Mouse (Mus musculus) kidney, embryonic 14.5 days (tissue): ENCODE results near the gene Bcar1. TPM values are rescaled to one million over a fixed set of nuclear protein-coding genes. Genes with fewer than 3 reads are reported as not detected.

Source experiments
- ATAC-seq: fragments of 200-750 bp; cut with Nextera tagmentation; 2 replicates; pipeline ENCODE4 v1.8.0; 2017; ENCODE audit warnings: moderate number of reproducible peaks, mild to moderate bottlenecking, moderate TSS enrichment, moderate library complexity; ENCODE audit not compliant: low FRiP score, low TSS enrichment
- H3K27ac ChIP-seq: fragments of 300-500 bp; sonication (generic); 2 replicates; pipeline ENCODE4 v1.5.1; 2014; ENCODE audit warnings: low read depth, mild to moderate bottlenecking, low read length, moderate library complexity, mixed read lengths
- H3K27me3 ChIP-seq: fragments of 300-500 bp; sonication (generic); 2 replicates; pipeline ENCODE4 v1.6.1; 2014; ENCODE audit warnings: mild to moderate bottlenecking, low read length; ENCODE audit not compliant: control insufficient read depth, insufficient read depth
- H3K36me3 ChIP-seq: fragments of 300-500 bp; sonication (generic); 2 replicates; pipeline ENCODE4 v1.6.1; 2014; ENCODE audit warnings: low read length, mixed read lengths; ENCODE audit not compliant: control insufficient read depth, insufficient read depth
- H3K4me1 ChIP-seq: fragments of 300-500 bp; sonication (generic); 2 replicates; pipeline ENCODE4 v1.6.1; 2014; ENCODE audit warnings: low read length, mixed read lengths; ENCODE audit not compliant: control insufficient read depth, insufficient read depth
- H3K4me2 ChIP-seq: fragments of 300-500 bp; sonication (generic); replicated peaks from 2 replicates; pipeline ENCODE4 v1.6.1; 2014; ENCODE audit warnings: low read depth, mild to moderate bottlenecking, low read length
- H3K4me3 ChIP-seq: fragments of 300-500 bp; sonication (generic); 2 replicates; pipeline ENCODE4 v1.5.1; 2014; ENCODE audit warnings: mild to moderate bottlenecking, low read length
- H3K9ac ChIP-seq: fragments of 300-500 bp; sonication (generic); 2 replicates; pipeline ENCODE4 v1.6.1; 2014; ENCODE audit warnings: low read depth, mild to moderate bottlenecking, low read length, moderate library complexity
- H3K9me3 ChIP-seq: fragments of 300-500 bp; sonication (generic); 2 replicates; pipeline ENCODE4 v1.6.1; 2016; ENCODE audit warnings: low read length; ENCODE audit not compliant: control insufficient read depth
- WGBS: fragments of 180-500 bp; shearing (Covaris S2); extraction: QIAGEN DNeasy Blood & Tissue Kit; methylation state at CpG from one replicate; pipeline ENCODE4 v1.1.7; 2014; 5-methylcytosine and 5-hydroxymethylcytosine counted together
- polyA plus RNA-seq: library from polyadenylated mRNA; unstranded; fragments of >200 nt; fragmentation: Nextera tagmentation; extraction: Ambion mirVana; gene quantifications from 2 replicates; pipeline ENCODE4 v1.2.1, GENCODE M21; 2014

The Bcar1 gene
- polyA plus RNA-seq, 1 experiment from 2014 or later = 55.6 TPM

DNA sequence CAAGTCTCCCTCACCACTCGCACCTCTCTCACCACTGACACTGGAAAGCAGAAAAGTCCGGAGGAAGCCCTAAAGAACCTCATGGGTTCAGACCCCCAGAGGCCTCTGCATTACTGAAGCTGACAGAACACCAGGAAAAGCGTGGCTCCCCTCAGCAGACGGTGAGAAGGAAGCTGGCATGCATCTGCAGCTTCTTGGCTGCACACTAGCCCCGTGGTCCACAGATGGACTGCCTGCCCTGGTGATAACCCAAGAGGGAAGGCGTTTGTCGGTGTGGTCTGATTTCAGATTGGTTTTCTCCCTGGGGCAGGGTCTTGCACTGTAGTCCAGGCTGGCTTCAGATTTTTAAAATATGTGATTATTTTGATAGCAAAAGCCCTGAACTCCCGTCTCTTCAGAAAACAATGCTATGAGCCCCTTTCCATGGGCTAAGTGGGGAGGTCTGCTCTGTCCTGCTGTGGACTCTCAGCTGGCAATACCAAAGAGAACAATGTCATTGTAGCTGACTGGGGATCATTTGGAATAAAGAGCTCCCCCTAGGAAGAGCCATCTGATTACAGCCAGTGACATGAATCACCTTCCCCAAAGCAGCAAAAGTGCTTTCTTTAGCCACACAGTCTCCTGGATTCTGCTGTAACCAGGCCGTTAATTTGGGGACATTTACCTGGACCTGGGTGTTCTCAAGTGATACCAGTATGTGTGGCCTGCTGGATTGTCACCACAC is 39.2 kb upstream of the Bcar1 start:
- Histone ChIP-seq H3K9me3 (no peaks in the 10 kb centered on the region), H3K27me3 (no peaks in the 10 kb centered on the region), H3K27ac (no peak overlapping the region), H3K4me1 (peaks cover 4% of the 10 kb centered on the region; the same call in 1 of the 2 replicates), H3K4me2 (no peak overlapping the region), H3K4me3 (no peak overlapping the region), H3K9ac (no peak overlapping the region), H3K36me3 (peaks cover 13% of the 10 kb centered on the region)
- WGBS = 81% methylated on average over 9 of the region's 9 CpGs
- ATAC-seq = no peak

DNA sequence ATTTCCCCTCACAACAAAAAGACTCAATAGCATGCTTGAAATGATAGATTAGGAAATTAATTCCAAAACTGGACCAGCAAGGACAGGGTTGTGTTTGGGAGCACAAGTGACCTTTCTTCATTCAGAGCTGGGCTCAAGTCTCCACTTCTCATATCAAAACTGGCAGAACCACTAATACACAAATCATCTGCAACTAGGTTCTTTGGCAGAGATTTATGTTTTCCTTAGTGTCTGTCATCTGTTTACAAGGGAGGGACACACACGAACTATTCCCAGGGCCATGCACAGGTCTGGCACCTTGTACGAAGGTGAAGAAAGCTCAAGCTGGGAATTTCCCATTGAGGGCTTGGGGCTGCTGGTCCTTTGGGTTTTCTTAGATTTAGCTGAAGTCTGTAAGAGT is 38.6 kb upstream of the Bcar1 start:
- Histone ChIP-seq H3K4me2 (no peak overlapping the region), H3K9ac (no peak overlapping the region), H3K9me3 (no peaks in the 10 kb centered on the region), H3K27me3 (no peaks in the 10 kb centered on the region), H3K27ac (no peak overlapping the region), H3K4me1 (no peaks in the 10 kb centered on the region), H3K36me3 (peaks cover 15% of the 10 kb centered on the region), H3K4me3 (no peak overlapping the region)
- WGBS = 71% methylated on average over 2 of the region's 2 CpGs
- no peak for ATAC-seq

DNA sequence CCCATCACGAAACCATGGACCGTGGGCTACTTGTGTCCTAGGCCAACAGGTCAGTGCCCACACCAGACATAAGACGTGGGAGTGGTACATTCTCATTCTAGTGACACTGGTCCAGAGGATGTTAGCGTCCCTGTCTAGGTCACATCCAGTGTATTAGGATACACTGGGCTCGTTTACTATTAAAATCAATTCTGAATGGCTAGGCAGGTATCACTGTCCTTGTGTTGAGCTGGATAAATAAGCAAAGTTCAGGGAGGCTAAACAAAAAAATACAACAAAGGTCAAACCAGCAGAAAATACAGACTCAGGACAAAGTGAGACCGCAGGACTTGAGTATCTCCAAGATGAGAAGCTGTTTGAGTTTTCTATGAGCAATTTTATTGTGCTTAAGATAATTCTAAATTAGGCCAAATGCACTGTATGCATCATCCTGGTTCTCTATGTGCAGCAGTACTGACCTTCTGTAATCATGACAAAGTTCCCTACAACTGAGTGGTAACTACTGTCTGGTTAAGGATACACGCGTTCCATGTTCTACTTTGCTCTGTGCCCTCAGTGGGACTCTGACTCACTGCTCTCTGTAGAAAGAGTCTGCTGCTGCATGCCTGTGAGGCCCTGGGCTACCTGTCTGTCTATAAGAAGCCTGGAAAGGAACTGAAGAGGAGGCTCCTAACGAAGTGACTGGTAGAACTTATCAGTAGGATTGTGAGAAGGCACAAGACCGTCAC is 37.3 kb upstream of the Bcar1 start:
- no peaks in the 10 kb centered on the region for H3K9me3 ChIP-seq
- H3K36me3 ChIP-seq = peaks cover 16% of the 10 kb centered on the region
- no peaks in the 10 kb centered on the region for H3K4me1 ChIP-seq
- no peaks in the 10 kb centered on the region for H3K27me3 ChIP-seq
- no peak overlapping the region for H3K4me2 ChIP-seq
- no peak for ATAC-seq
- no peak overlapping the region for H3K27ac ChIP-seq
- H3K9ac ChIP-seq = no peak overlapping the region
- H3K4me3 ChIP-seq = no peak overlapping the region
- 88% methylated on average over 10 of the region's 10 CpGs for WGBS

DNA sequence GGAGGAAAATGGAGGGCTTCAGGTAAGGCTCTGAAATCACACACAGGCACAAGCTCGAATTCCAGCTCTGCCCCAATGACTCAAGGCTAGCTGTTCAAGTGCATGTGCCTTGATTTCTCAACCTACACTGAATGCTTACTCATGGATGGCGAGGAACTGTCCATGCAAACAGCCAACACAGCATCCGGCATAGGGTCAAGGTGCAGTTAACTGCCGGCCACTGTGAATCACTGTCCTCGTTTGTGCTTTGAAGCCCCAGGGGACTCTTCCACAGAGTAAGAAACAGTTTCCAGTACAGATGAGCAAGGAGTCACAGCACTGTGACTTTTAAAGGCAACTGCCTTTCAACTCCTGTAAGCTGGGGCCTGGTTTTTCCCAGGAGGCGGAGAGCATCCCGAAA is 36.1 kb upstream of the Bcar1 start:
- no peak overlapping the region for H3K9ac ChIP-seq
- no peaks in the 10 kb centered on the region for H3K4me1 ChIP-seq
- no peak overlapping the region for H3K4me2 ChIP-seq
- no peak for ATAC-seq
- peaks cover 19% of the 10 kb centered on the region for H3K36me3 ChIP-seq
- H3K27me3 ChIP-seq = no peaks in the 10 kb centered on the region
- 63% methylated on average over 7 of the region's 7 CpGs for WGBS
- H3K27ac ChIP-seq = no peak overlapping the region
- no peak overlapping the region for H3K4me3 ChIP-seq
- no peaks in the 10 kb centered on the region for H3K9me3 ChIP-seq

DNA sequence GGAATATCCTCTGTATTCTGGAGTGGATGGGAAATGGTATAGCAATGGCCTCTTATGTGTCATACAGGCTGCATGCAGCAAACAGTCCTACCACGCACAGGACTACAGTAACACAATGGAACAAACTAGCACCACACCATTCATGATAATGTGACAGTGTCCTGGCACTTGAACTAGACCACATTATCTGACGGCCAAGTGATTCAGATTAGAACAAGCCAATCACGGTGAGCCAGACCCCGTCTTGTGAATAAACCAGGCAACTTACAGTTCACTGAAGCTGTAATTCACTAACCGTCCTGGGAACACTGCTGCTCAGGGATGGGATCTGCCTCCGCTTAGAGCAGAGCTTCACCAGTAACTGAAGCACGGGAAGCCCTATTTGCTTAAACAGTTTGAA is 35.2 kb upstream of the Bcar1 start:
- H3K36me3 ChIP-seq = peaks cover 25% of the 10 kb centered on the region
- ATAC-seq = no peak

DNA sequence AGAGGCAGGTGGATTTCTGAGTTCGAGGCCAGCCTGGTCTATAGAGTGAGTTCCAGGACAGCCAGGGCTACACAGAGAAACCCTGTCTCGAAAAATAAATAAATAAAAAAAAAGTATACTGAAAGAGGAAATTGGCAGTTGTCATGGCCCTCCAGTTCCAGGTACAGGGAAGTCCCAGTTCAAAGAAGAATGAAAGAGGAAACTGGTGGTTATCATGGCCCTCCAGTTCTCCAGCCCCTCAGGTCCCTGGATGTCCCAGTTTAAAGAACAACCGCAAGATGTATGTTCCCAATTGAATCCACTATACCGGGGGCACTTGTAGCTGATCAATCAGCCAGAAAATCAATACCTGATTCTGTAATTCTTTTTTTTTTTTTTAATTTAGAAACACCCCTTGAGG is 32.9 kb upstream of the Bcar1 start:
- no peak for ATAC-seq
- H3K36me3 ChIP-seq = peaks cover 33% of the 10 kb centered on the region
- WGBS = 93% methylated on average over 4 of the region's 4 CpGs

More for the DNA sequence above, 35.2 kb upstream of the Bcar1 start:
- H3K4me1 ChIP-seq = no peaks in the 10 kb centered on the region
- no peak overlapping the region for H3K9ac ChIP-seq
- WGBS = 84% methylated on average over 7 of the region's 7 CpGs
- no peaks in the 10 kb centered on the region for H3K27me3 ChIP-seq
- H3K9me3 ChIP-seq = no peaks in the 10 kb centered on the region
- no peak overlapping the region for H3K4me3 ChIP-seq
- H3K4me2 ChIP-seq = no peak overlapping the region
- no peak overlapping the region for H3K27ac ChIP-seq

DNA sequence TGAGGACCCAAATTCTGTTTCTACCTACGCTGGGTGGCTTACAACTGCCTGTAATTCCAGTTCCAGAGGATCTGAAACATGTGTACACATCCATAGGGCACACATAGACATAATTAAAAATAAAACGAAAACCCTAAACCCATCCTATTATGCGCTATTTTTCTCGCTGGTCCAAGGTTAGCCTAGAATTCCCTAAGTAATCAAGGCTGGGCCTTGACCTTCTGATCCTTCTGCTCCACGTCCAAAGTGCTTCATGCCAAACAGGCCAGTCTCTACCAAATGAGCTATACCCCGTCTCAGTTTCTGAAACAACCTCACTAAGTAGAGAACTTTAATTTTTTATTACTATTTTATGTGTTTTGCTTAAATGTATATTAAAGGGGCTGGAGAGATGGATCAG is 32.2 kb upstream of the Bcar1 start:
- WGBS = 91% methylated on average over 6 of the region's 6 CpGs
- H3K36me3 ChIP-seq = peaks cover 33% of the 10 kb centered on the region
- ATAC-seq = no peak

More for the DNA sequence above, 32.9 kb upstream of the Bcar1 start:
- Histone ChIP-seq H3K4me3 (no peak overlapping the region), H3K4me1 (no peaks in the 10 kb centered on the region), H3K27ac (no peak overlapping the region), H3K4me2 (no peak overlapping the region), H3K9me3 (no peaks in the 10 kb centered on the region), H3K27me3 (no peaks in the 10 kb centered on the region), H3K9ac (no peak overlapping the region)

DNA sequence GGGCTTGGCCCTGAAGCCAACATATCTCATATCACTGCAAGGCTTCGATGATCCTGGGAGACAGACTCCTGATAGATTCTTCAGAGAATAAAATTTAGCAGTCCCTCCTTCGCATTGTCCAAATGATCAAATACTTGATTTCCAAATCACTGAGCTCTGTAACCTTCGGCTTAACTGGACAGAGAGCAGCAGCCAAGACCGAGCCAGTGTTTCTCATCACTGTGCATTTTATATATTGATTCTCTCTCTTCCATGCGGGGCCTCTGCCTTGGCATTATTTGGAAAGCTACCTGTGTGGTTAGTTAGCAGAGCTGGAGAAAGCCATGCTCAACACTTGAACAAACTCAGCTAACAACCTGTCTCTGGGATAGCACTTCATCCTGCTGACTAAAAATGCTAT is 29.9 kb upstream of the Bcar1 start:
- no peak for ATAC-seq
- H3K9ac ChIP-seq = no peak overlapping the region
- no peaks in the 10 kb centered on the region for H3K27me3 ChIP-seq
- H3K4me1 ChIP-seq = 0 out of 2 replicates have a peak, but pooled peaks cover 8% of the 10 kb centered on the region
- H3K9me3 ChIP-seq = no peaks in the 10 kb centered on the region
- no peak overlapping the region for H3K4me3 ChIP-seq
- H3K36me3 ChIP-seq = peaks cover 33% of the 10 kb centered on the region
- no peak overlapping the region for H3K4me2 ChIP-seq
- H3K27ac ChIP-seq = no peak overlapping the region
- 97% methylated on average over 5 of the region's 5 CpGs for WGBS

More for the DNA sequence above, 32.2 kb upstream of the Bcar1 start:
- H3K9me3 ChIP-seq = no peaks in the 10 kb centered on the region
- no peak overlapping the region for H3K4me3 ChIP-seq
- H3K4me2 ChIP-seq = no peak overlapping the region
- H3K27ac ChIP-seq = no peak overlapping the region
- H3K27me3 ChIP-seq = no peaks in the 10 kb centered on the region
- no peak overlapping the region for H3K9ac ChIP-seq
- no peaks in the 10 kb centered on the region for H3K4me1 ChIP-seq

DNA sequence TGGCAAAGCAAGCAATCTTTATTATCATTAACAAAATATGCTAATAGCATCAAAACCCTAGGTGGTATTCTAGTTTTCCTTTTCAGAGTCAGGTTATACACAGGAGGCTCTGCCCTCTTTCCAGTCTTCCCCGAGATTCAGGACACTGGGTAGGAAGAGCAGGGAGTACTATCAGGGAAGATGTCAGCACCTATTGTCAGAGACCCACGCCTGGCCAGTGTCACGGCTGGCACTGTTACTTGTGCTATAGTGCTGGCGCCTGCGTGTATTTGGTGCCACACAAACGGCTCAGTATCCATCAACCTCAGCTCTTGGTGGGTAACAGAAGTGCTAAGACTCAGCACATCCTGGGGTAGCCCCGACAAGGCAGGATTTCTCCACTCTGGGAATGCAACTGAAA is 29.4 kb upstream of the Bcar1 start:
- H3K9ac ChIP-seq = no peak overlapping the region
- H3K36me3 ChIP-seq = peaks cover 33% of the 10 kb centered on the region
- no peak overlapping the region for H3K4me2 ChIP-seq
- no peak for ATAC-seq
- no peak overlapping the region for H3K27ac ChIP-seq
- no peaks in the 10 kb centered on the region for H3K9me3 ChIP-seq
- no peaks in the 10 kb centered on the region for H3K27me3 ChIP-seq
- WGBS = 95% methylated on average over 7 of the region's 7 CpGs
- H3K4me3 ChIP-seq = no peak overlapping the region
- H3K4me1 ChIP-seq = 0 out of 2 replicates have a peak, but pooled peaks cover 8% of the 10 kb centered on the region
